Mouse (Mus musculus) cerebral cortex, adult 2 months (tissue): ENCODE results near the gene Alcam.

Experiments
- WGBS: fragments of 180-500 bp; shearing (Covaris S2); methylation state at CpG from one replicate; pipeline ENCODE4 v1.1.7; 2018; 5-methylcytosine and 5-hydroxymethylcytosine counted together

Alcam gene

GRCm38 (mm10) chr16:52453971-52454514 lies at the start of gene Alcam:
Alcam (minus strand) TSS chr16:52454074.
- WGBS, result under 1% methylated on average over 14 of the region's 14 CpGs

GRCm38 (mm10) chr16:52498757-52499335 lies 45.0 kb upstream of the Alcam start:
- WGBS, result 46% methylated on average over 4 of the region's 4 CpGs

GRCm38 (mm10) chr16:52490542-52490941 lies 36.7 kb upstream of the Alcam start:
- WGBS, result 76% methylated on average over 1 of the region's 1 CpGs

- 75% methylated on average over 4 of the region's 4 CpGs for WGBS
These were observed 20.4 kb upstream of the Alcam start for GRCm38 (mm10) chr16:52474235-52474634.

- WGBS, result 100% methylated on average over 2 of the region's 2 CpGs
These were observed 19.2 kb upstream of the Alcam start for GRCm38 (mm10) chr16:52473089-52473488.

GRCm38 (mm10) chr16:52472635-52473034 lies 18.8 kb upstream of the Alcam start:
- WGBS, result 67% methylated on average over 3 of the region's 3 CpGs

GRCm38 (mm10) chr16:52470881-52471280 lies 17.0 kb upstream of the Alcam start:
- WGBS, result 45% methylated on average over 2 of the region's 2 CpGs

- 67% methylated on average over 3 of the region's 3 CpGs for WGBS
These were observed 16.4 kb upstream of the Alcam start for GRCm38 (mm10) chr16:52470226-52470625.

- WGBS, result 76% methylated on average over 6 of the region's 6 CpGs
These were observed 12.9 kb upstream of the Alcam start for GRCm38 (mm10) chr16:52466770-52467169.

GRCm38 (mm10) chr16:52464597-52464996 lies 10.7 kb upstream of the Alcam start:
- 81% methylated on average over 1 of the region's 1 CpGs for WGBS

- WGBS, result 1% methylated on average over 48 of the region's 55 CpGs
These were observed 785 bp downstream of the Alcam start for GRCm38 (mm10) chr16:52452862-52453715.

- WGBS, result under 1% methylated on average over 26 of the region's 26 CpGs
These were observed 1.4 kb downstream of the Alcam start for GRCm38 (mm10) chr16:52452477-52452831.

GRCm38 (mm10) chr16:52451786-52452476 lies 1.9 kb downstream of the Alcam start:
- WGBS, result 2% methylated on average over 23 of the region's 23 CpGs

- 1% methylated on average over 15 of the region's 15 CpGs for WGBS
These were observed 2.6 kb downstream of the Alcam start for GRCm38 (mm10) chr16:52451101-52451785.

GRCm38 (mm10) chr16:52450245-52451100 lies 3.4 kb downstream of the Alcam start:
- WGBS, result under 1% methylated on average over 28 of the region's 28 CpGs

- WGBS, result 8% methylated on average over 3 of the region's 3 CpGs
These were observed 4.0 kb downstream of the Alcam start for GRCm38 (mm10) chr16:52449889-52450244.

GRCm38 (mm10) chr16:52445984-52446383 lies 7.9 kb downstream of the Alcam start:
- 84% methylated on average over 3 of the region's 3 CpGs for WGBS

- 60% methylated on average over 9 of the region's 9 CpGs for WGBS
These were observed 10.0 kb downstream of the Alcam start for GRCm38 (mm10) chr16:52443635-52444505.

- 83% methylated on average over 1 of the region's 1 CpGs for WGBS
These were observed 10.8 kb downstream of the Alcam start for GRCm38 (mm10) chr16:52443055-52443454.

- WGBS, result 85% methylated on average over 6 of the region's 6 CpGs
These were observed 14.9 kb downstream of the Alcam start for GRCm38 (mm10) chr16:52439007-52439406.
